Mouse (Mus musculus): Measurements from ENCODE around the gene Mpp6. TPM values are rescaled to one million over a fixed set of nuclear protein-coding genes. Genes with fewer than 3 reads are reported as not detected.

Gene Mpp6
- total RNA-seq (2022), result 10 to 100 TPM; 56.0 to 63.6 (median 61.3) TPM

DNA sequence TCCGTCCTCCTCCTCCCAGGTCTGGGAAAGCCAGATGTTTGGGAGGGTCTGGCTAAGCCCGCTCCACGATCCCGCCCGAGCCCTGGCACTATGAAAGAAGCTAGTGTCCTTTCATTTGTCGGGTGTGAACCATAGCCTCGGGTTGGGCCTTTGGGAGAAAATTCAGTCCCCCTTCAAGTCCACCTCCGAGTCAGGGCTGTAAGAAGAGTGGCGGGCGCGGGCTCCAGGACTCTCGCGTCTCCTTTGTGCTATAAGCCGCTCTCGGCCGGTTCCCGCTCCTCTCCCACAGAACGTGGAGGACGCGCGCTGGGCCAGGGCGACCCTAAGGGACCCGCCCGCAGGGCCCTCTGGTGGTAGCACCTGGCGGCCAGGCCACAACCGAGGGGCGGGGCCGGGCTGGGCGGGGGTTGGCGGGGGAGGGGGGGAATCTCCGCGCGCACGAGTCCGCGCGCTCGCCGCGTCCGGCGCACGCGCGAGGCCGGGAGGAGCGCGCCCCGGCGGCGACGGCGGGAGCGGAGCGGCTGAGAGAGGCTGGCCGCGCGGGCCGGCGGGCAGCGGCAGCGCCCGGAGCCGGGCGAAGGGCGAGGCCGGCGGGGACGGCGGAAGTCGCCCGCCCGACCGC, at the start of gene Mpp6:
Mpp6 (plus strand) TSS at position 485 of the 622 bp plus-strand sequence.
- DNase-seq (ENCODE audit: low spot score), result peak; percentile 68

DNA sequence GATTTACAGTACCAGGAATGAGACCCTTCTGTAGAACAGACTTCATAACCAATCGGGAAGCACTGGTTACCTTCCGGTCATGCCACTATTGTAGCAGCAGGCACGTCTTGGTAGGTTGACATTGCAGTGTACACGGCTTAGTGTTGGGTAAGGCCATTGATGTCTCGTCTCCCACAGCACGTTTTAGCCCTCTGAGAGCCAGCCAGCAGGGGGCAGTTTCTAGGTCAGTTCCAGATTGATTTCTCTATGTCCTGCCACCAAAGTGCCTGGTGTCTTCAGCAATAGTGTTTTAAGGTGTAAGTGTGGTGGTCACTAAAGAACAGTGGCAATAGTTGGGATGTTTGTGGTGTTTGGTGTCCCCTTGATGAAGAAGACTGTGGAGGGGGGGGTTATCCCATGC, 43.9 kb upstream of the Mpp6 start:
- no peak for DNase-seq (ENCODE audit: low spot score)

- no peak for DNase-seq (ENCODE audit: low spot score)
Measured at GRCm38 (mm10) chr6:50068490-50068889, 41.6 kb upstream of the Mpp6 start.

DNA sequence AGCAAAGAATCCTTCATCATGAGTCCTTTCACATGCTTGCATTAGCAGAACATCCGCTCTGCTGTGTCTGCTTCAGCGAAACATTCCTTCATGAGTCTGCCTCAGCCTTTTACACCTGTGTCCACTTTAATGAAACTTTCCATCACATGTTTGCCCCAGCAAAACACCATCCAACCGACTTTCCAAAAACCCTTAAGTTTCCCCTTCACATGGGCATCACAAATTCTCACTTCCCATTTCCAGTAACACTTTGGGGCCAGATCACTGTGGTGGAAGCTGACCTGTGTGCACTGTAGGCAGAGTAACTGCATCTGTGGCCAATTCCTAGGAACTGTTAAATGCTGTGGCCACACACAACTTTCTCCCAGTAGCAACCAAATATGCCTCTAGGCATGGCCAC, 34.8 kb upstream of the Mpp6 start:
- no peak for DNase-seq (ENCODE audit: low spot score)

DNA sequence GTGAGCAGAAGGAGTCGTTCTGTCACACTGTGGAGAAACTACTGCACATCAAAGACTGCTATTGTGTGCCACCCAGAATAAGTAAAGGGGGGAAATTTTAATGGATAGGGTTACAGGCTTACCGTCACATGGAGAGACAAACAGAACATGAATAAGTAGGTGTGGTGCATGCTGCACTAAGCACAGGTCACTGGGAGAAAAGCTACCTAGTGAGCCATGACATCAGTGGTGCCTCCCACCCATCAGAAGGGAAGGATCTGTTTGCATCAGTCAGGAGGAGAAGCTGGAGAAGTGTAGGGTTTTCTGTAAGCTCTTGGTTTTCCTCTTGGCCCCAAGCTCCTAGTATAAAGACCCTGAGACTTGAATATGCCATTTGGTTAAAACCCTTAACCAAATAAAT, 33.6 kb upstream of the Mpp6 start:
- no peak for DNase-seq (ENCODE audit: low spot score)

- no peak for DNase-seq (ENCODE audit: low spot score)
Measured at GRCm38 (mm10) chr6:50080431-50080830, 29.6 kb upstream of the Mpp6 start.

- no peak for DNase-seq (ENCODE audit: low spot score)
Measured at GRCm38 (mm10) chr6:50085206-50085605, 24.8 kb upstream of the Mpp6 start.

DNA sequence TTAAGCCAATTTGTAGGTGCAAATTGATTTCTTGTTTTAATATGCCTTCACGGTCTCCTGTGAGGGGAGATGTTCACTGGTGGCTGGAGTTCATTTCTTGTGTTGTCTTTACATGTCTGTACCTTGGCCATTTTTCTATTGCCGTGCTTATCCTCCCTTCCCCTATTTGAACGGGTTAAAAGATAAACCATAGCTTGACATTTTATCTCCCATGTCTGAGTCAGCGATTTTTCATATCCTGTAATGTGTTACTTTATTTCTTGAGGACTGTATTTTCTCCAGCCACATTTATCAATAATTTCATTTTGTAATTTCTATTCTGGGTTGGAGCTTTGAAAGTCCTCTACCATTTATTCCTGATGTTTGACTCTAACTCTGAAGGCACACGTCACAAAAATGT, 20.7 kb upstream of the Mpp6 start:
- DNase-seq (ENCODE audit: low spot score), result no peak

GRCm38 (mm10) chr6:50090221-50090620, 19.8 kb upstream of the Mpp6 start:
- DNase-seq (ENCODE audit: low spot score), result no peak

DNA sequence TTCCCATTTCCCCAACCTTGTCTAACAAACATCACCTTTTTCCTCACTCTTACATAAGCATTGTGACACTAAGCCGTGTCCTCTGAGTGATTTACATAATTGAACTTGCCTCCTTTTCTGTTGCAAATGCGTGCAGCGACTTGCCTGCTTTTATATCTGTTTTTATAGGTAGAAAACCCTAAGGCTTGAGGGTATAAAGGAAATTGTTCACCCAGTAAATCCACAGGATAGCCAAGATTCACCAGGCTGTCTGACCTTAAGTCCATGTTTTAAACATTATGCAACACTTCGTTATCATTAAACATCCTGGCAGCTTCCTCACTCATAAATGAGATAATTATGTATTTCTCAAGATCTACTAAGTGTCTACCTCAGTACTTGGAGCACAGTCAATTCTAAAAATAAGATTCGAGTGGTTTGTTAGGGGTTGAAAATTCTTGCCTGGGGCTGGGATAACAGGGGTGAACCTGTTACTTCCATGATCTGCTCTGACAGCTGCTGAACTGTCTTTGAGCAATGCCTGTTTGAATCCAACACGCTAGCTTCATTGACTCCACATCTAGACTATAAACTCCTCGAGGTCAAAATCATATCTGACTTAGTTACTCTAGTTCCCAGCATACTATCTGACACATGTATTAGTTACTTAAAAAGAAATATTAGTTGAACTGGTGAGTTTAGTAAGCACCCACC, 18.4 kb upstream of the Mpp6 start:
- DNase-seq (ENCODE audit: low spot score), result no peak

GRCm38 (mm10) chr6:50109201-50109756, 762 bp upstream of the Mpp6 start:
- no peak for DNase-seq (ENCODE audit: low spot score)

GRCm38 (mm10) chr6:50110379-50110941, 419 bp downstream of the Mpp6 start:
- no peak for DNase-seq (ENCODE audit: low spot score)

- no peak for DNase-seq (ENCODE audit: low spot score)
Measured at GRCm38 (mm10) chr6:50111111-50111655, 1.1 kb downstream of the Mpp6 start.

- peak; percentile 95 for DNase-seq (ENCODE audit: low spot score)
Measured at GRCm38 (mm10) chr6:50112775-50113174, 2.7 kb downstream of the Mpp6 start.

- DNase-seq (ENCODE audit: low spot score), result no peak
Measured at GRCm38 (mm10) chr6:50114280-50114679, 4.2 kb downstream of the Mpp6 start.

- DNase-seq (ENCODE audit: low spot score), result no peak
Measured at GRCm38 (mm10) chr6:50120931-50121330, 10.9 kb downstream of the Mpp6 start.

DNA sequence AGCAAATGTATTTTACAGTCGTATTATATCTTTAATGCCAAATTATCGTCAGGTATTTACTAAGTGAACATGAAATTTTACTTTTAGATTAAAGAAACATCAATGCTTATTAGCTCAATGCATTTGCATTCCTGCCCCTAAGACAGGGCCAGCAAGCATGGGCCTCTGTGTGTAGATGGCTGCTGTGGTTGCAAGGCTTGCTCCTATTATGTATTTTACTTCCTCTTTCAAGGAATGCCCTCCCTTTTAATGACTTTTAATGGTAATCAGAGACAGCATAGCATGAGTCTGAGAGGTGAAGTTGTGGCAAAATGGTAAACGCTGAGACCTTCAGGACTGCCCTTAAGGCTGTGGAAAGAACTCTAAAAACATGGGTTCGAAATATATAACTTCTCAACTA, 12.8 kb downstream of the Mpp6 start:
- DNase-seq (ENCODE audit: low spot score), result no peak

DNA sequence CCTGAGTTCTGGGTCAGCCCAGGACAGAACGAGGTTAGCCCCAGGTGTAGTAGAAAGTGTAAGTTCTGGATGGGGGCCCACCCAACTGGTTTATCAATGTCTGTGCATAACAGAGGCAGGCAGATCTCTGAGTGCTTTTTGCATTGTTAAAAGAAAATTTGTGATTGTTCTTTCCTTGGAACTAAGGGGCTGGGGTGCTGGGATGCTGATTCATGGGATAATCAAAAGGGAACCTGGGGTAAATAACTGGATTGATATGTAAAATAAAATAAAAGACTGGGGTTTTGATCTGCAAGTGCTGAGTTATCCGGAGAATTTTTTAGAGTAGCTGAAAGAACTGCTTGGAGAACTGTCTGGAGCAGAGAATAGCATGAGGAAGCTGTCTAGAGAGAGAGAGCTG, 14.2 kb downstream of the Mpp6 start:
- DNase-seq (ENCODE audit: low spot score), result no peak

DNA sequence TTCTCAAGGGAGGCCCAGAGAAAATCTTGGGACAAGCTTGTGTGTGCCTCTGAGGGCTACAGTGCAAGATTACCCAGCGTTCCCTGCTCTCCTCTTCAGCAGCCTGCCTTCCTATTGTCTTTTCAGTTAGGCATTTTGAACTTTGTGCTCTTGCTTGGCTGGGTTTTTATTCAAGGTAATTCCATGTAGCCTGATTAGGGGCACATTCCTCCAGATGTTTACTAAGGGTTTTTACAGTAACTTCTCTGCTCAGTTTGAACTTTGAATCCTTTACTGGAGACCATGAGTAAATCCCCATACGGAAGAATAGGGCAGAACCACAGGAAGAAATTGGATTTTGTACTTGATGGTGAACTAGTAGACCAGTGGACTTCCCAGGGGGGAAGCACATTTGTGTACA, 16.3 kb downstream of the Mpp6 start:
- no peak for DNase-seq (ENCODE audit: low spot score)

DNA sequence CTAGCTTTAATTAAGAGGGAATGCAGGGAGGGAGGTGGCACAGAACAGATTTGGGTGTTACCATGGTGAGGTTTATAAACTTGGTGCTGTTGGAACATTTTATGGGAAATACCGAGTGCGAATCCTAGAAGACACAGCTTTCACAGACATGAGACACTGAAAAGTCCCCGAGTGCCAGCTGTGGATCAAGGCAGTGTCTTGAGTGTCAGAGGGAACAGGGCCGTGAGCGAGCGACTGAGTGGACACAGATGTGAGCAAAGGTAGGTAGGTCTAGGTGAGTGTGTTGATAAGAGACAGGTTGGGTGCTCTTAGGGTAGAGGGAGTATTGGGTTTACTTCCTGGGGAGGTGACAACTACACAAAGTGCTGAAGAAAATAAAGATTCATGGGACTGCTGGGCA, 17.5 kb downstream of the Mpp6 start:
- no peak for DNase-seq (ENCODE audit: low spot score)

DNA sequence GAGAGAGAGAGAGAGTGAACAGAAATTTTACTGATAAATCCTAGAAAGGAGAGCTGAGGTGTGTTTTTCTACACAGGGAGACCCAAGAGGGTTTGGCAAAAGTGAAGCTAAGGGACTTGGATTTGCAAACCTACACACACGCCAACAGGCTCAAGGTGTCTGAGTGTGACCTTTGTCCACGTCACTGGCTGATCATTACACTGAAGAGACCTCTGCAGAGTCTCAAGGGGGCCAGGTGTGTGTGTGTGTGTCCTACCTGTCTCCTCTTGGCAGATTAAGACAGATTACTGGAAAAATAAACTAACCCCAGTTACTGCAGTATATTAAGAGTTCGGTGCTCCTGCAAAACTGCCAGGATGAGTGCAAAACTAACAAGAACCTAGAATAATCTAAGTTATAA, 27.6 kb downstream of the Mpp6 start:
- DNase-seq (ENCODE audit: low spot score), result no peak

GRCm38 (mm10) chr6:50139526-50139925, 29.5 kb downstream of the Mpp6 start:
- no peak for DNase-seq (ENCODE audit: low spot score)

- no peak for DNase-seq (ENCODE audit: low spot score)
Measured at GRCm38 (mm10) chr6:50146158-50146557, 36.1 kb downstream of the Mpp6 start.
